Mouse (Mus musculus) liver, embryonic 14.5 days (tissue): ENCODE measurements at regions not wholly inside any gene's neighbourhood (a gene's known extent, or its start where the extent isn't known, plus 50 kb on each side); places are given as distances from the start of the nearest gene placed in this dataset.

Experiments used
- ATAC-seq: fragments of 200-750 bp; cut with Nextera tagmentation; 2 replicates; pipeline ENCODE4 v1.8.0; 2017; ENCODE audit warnings: moderate number of reproducible peaks, mild to moderate bottlenecking, moderate library complexity; ENCODE audit not compliant: insufficient read depth
- DNase-seq, 3 experiments: peaks; one replicate each; pipeline ENCODE4 v3.0.0-alpha.2; 2012 to 2013; ENCODE audit warnings: low read depth in 3 of 3, low spot score in 3 of 3
- H3K27ac ChIP-seq: fragments of 300-500 bp; sonication (generic); 2 replicates; pipeline ENCODE4 v1.5.1; 2014; ENCODE audit warnings: moderate library complexity, mild to moderate bottlenecking, control low read depth, inconsistent platforms
- H3K27me3 ChIP-seq: fragments of 300-500 bp; sonication (generic); 2 replicates; pipeline ENCODE4 v1.6.1; 2014; ENCODE audit warnings: mild to moderate bottlenecking, low read length, moderate library complexity; ENCODE audit not compliant: control insufficient read depth, insufficient read depth
- H3K36me3 ChIP-seq: fragments of 300-500 bp; sonication (generic); replicated peaks from 2 replicates; pipeline ENCODE4 v1.6.1; 2014; ENCODE audit warnings: low read depth; ENCODE audit not compliant: control insufficient read depth, insufficient read depth
- H3K4me1 ChIP-seq, 2 experiments: fragments of 200-500 bp in 1 of 2; fragments of 300-500 bp in 1 of 2; sonication (generic) in 1 of 2; replicated peaks; 2 replicates each; pipeline ENCODE4 v1.6.1; 2012 to 2014; ENCODE audit warnings: antibody characterized with exemption in 1 of 2, inconsistent platforms in 1 of 2, low read length in 1 of 2; ENCODE audit not compliant: control insufficient read depth in 2 of 2, insufficient read depth in 2 of 2
- H3K4me2 ChIP-seq: fragments of 300-500 bp; sonication (generic); 2 replicates; pipeline ENCODE4 v1.6.1; 2014; ENCODE audit warnings: low read depth, mild to moderate bottlenecking, control low read depth, moderate library complexity
- H3K4me3 ChIP-seq, 2 experiments: fragments of 200-500 bp in 1 of 2; fragments of 300-500 bp in 1 of 2; sonication (generic) in 1 of 2; 2 replicates each; pipeline ENCODE4 v1.5.1; 2012 to 2014; ENCODE audit warnings: low read depth in 2 of 2, low read length in 2 of 2, mild to moderate bottlenecking in 2 of 2, control low read depth in 1 of 2, inconsistent platforms in 1 of 2, moderate library complexity in 1 of 2; ENCODE audit not compliant: insufficient read depth in 1 of 2
- H3K9ac ChIP-seq: fragments of 300-500 bp; sonication (generic); replicated peaks from 2 replicates; pipeline ENCODE4 v1.6.1; 2014; ENCODE audit warnings: mild to moderate bottlenecking, control low read depth, moderate library complexity
- H3K9me3 ChIP-seq: fragments of 300-500 bp; sonication (generic); 2 replicates; pipeline ENCODE4 v1.6.1; 2016; ENCODE audit warnings: low read length, mixed read lengths; ENCODE audit not compliant: control insufficient read depth
- CTCF ChIP-seq: IDR thresholded peaks from 2 replicates; pipeline ENCODE4 v1.5.1; 2016; ENCODE audit warnings: antibody characterized with exemption, low read depth, control low read depth
- EP300 ChIP-seq: IDR thresholded peaks from 2 replicates; pipeline ENCODE4 v1.6.1; 2016; ENCODE audit warnings: antibody characterized with exemption, low read depth
- WGBS: fragments of 180-500 bp; shearing (Covaris S2); extraction: QIAGEN DNeasy Blood & Tissue Kit; methylation state at CpG from one replicate; pipeline ENCODE4 v1.1.7; 2014; ENCODE audit not compliant: insufficient replicate concordance; 5-methylcytosine and 5-hydroxymethylcytosine counted together

- ATAC-seq (no peak), DNase-seq (no peak)
- Histone ChIP-seq H3K27me3 (no peaks in the 10 kb centered on the region), H3K4me3 (no peak overlapping the region), H3K4me2 (no peak overlapping the region), H3K4me1 (no peaks in the 10 kb centered on the region), H3K9ac (no peak overlapping the region), H3K27ac (no peak overlapping the region), H3K36me3 (no peaks in the 10 kb centered on the region), H3K9me3 (no peaks in the 10 kb centered on the region)
- no peak for TF ChIP-seq CTCF
- TF ChIP-seq EP300, result no peak
- 77% methylated on average over 10 of the region's 10 CpGs for WGBS
These were observed 166.0 kb downstream of the Sall1 start for GRCm38 (mm10) chr8:88877921-88878320.

GRCm38 (mm10) chr8:88862846-88863455 is 166.1 kb downstream of the Cyld start:
- Histone ChIP-seq H3K9me3 (no peaks in the 10 kb centered on the region), H3K4me3 (no peak overlapping the region), H3K9ac (no peak overlapping the region), H3K27ac (no peak overlapping the region), H3K4me1 (no peaks in the 10 kb centered on the region), H3K27me3 (no peaks in the 10 kb centered on the region), H3K36me3 (no peaks in the 10 kb centered on the region), H3K4me2 (no peak overlapping the region)
- no peak for ATAC-seq
- DNase-seq, result no peak
- TF ChIP-seq CTCF, result no peak
- 64% methylated on average over 10 of the region's 10 CpGs for WGBS

GRCm38 (mm10) chr8:88857216-88857615 is 160.4 kb downstream of the Cyld start:
- H3K36me3 ChIP-seq, result no peaks in the 10 kb centered on the region
- H3K4me3 ChIP-seq, result no peak overlapping the region
- WGBS, result 66% methylated on average over 2 of the region's 2 CpGs
- ATAC-seq, result no peak
- no peaks in the 10 kb centered on the region for H3K9me3 ChIP-seq
- H3K4me2 ChIP-seq, result no peak overlapping the region
- no peak overlapping the region for H3K27ac ChIP-seq
- no peak for DNase-seq
- TF ChIP-seq CTCF (no peak), EP300 (no peak)
- H3K27me3 ChIP-seq, result no peaks in the 10 kb centered on the region
- no peaks in the 10 kb centered on the region for H3K4me1 ChIP-seq
- H3K9ac ChIP-seq, result no peak overlapping the region

- 74% methylated on average over 8 of the region's 8 CpGs for WGBS
These were observed 156.4 kb downstream of the Cyld start for GRCm38 (mm10) chr8:88853200-88853599.

DNA sequence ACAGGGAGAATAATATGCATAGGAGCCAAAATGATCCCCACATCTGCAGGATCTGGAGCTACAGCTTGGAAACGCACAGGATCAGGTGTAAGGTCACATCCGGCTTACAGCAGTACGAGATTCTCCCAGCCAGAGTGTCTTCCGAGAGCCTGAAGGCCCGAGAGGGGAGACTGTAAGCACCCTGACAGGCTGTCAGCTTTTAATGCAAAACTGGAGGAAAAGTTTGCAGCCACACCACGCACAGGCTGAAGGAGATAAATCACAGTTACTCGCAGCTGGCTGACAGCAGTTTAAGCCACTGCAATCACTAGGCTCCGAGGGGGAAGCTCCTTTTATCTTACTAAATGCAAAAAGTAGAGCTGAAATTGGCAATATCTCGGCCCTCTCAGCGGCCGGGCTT is 149.1 kb downstream of the Cyld start:
- TF ChIP-seq CTCF (no peak), EP300 (no peak)
- Histone ChIP-seq H3K9me3 (no peaks in the 10 kb centered on the region), H3K4me1 (no peaks in the 10 kb centered on the region), H3K4me3 (no peak overlapping the region), H3K9ac (no peak overlapping the region), H3K36me3 (no peaks in the 10 kb centered on the region), H3K4me2 (no peak overlapping the region), H3K27me3 (no peaks in the 10 kb centered on the region), H3K27ac (no peak overlapping the region)
- WGBS, result 40% methylated on average over 11 of the region's 11 CpGs
- DNase-seq (no peak), ATAC-seq (no peak)

More at GRCm38 (mm10) chr8:88853200-88853599, 156.4 kb downstream of the Cyld start:
- H3K4me3 ChIP-seq, result no peak overlapping the region
- no peak overlapping the region for H3K9ac ChIP-seq
- H3K4me2 ChIP-seq, result no peak overlapping the region
- TF ChIP-seq CTCF (no peak), EP300 (no peak)
- H3K9me3 ChIP-seq, result no peaks in the 10 kb centered on the region
- no peaks in the 10 kb centered on the region for H3K27me3 ChIP-seq
- no peak overlapping the region for H3K27ac ChIP-seq
- ATAC-seq, result no peak
- no peaks in the 10 kb centered on the region for H3K4me1 ChIP-seq
- no peaks in the 10 kb centered on the region for H3K36me3 ChIP-seq
- DNase-seq, result no peak
